Mouse (Mus musculus): ENCODE measurements around the gene Rassf2. TPM values are rescaled to one million over a fixed set of nuclear protein-coding genes. Genes with fewer than 3 reads are reported as not detected.

Rassf2 gene
- polyA plus RNA-seq, 1 experiment from 2014 or later, result 23.0 TPM

GRCm38 (mm10) chr2:132055349-132055753 lies 25.3 kb upstream of the Rassf2 start:
- 81% methylated on average over 8 of the region's 8 CpGs for whole genome bisulfite sequencing
- no peak overlapping the region for H3K9ac ChIP-seq (ENCODE audit: low read depth, low read length)
- H3K4me1 ChIP-seq (ENCODE audit: control insufficient read depth, insufficient read depth, low read length), result no peaks in the 10 kb centered on the region
- H3K27ac ChIP-seq (replicated peaks; ENCODE audit: low read depth, low read length), result no peak overlapping the region
- H3K27me3 ChIP-seq (replicated peaks; ENCODE audit: control insufficient read depth, insufficient read depth, low read length), result no peaks in the 10 kb centered on the region
- no peak overlapping the region for H3K4me3 ChIP-seq (ENCODE audit: low read depth, low read length)
- ATAC-seq (ENCODE audit: low read depth) (no peak), DNase-seq (ENCODE audit: low spot score) (no peak)
- no peak overlapping the region for H3K4me2 ChIP-seq (ENCODE audit: low read depth, low read length)
- peaks cover 47% of the 10 kb centered on the region for H3K36me3 ChIP-seq (ENCODE audit: control insufficient read depth, insufficient read depth, low read length)
- no peaks in the 10 kb centered on the region for H3K9me3 ChIP-seq (ENCODE audit: control insufficient read depth, low read length)

GRCm38 (mm10) chr2:132053824-132054223 lies 23.8 kb upstream of the Rassf2 start:
- no peak overlapping the region for H3K9ac ChIP-seq (ENCODE audit: low read depth, low read length)
- no peaks in the 10 kb centered on the region for H3K9me3 ChIP-seq (ENCODE audit: control insufficient read depth, low read length)
- H3K4me2 ChIP-seq (ENCODE audit: low read depth, low read length), result no peak overlapping the region
- H3K4me3 ChIP-seq (ENCODE audit: low read depth, low read length), result no peak overlapping the region
- no peak overlapping the region for H3K27ac ChIP-seq (replicated peaks; ENCODE audit: low read depth, low read length)
- ATAC-seq (ENCODE audit: low read depth) (no peak), DNase-seq (ENCODE audit: low spot score) (no peak)
- H3K27me3 ChIP-seq (replicated peaks; ENCODE audit: control insufficient read depth, insufficient read depth, low read length), result no peaks in the 10 kb centered on the region
- H3K4me1 ChIP-seq (ENCODE audit: control insufficient read depth, insufficient read depth, low read length), result no peaks in the 10 kb centered on the region
- whole genome bisulfite sequencing, result 87% methylated on average over 4 of the region's 4 CpGs
- peaks cover 36% of the 10 kb centered on the region for H3K36me3 ChIP-seq (ENCODE audit: control insufficient read depth, insufficient read depth, low read length)

GRCm38 (mm10) chr2:132051798-132052197 lies 21.7 kb upstream of the Rassf2 start:
- 79% methylated on average over 5 of the region's 5 CpGs for WGBS
- no peaks in the 10 kb centered on the region for H3K9me3 ChIP-seq (ENCODE audit: control insufficient read depth, low read length)
- H3K27me3 ChIP-seq (replicated peaks; ENCODE audit: control insufficient read depth, insufficient read depth, low read length), result no peaks in the 10 kb centered on the region
- no peaks in the 10 kb centered on the region for H3K4me1 ChIP-seq (ENCODE audit: control insufficient read depth, insufficient read depth, low read length)
- DNase-seq (ENCODE audit: low spot score) (no peak), ATAC-seq (ENCODE audit: low read depth) (no peak)
- peaks cover 15% of the 10 kb centered on the region for H3K36me3 ChIP-seq (ENCODE audit: control insufficient read depth, insufficient read depth, low read length)
- H3K27ac ChIP-seq (replicated peaks; ENCODE audit: low read depth, low read length), result no peak overlapping the region
- H3K4me3 ChIP-seq (ENCODE audit: low read depth, low read length), result no peak overlapping the region
- no peak overlapping the region for H3K4me2 ChIP-seq (ENCODE audit: low read depth, low read length)
- H3K9ac ChIP-seq (ENCODE audit: low read depth, low read length), result no peak overlapping the region

GRCm38 (mm10) chr2:132049921-132050320 lies 19.9 kb upstream of the Rassf2 start:
- H3K4me3 ChIP-seq (ENCODE audit: low read depth, low read length), result no peak overlapping the region
- no peaks in the 10 kb centered on the region for H3K9me3 ChIP-seq (ENCODE audit: control insufficient read depth, low read length)
- H3K4me1 ChIP-seq (ENCODE audit: control insufficient read depth, insufficient read depth, low read length), result no peaks in the 10 kb centered on the region
- 12% methylated on average over 3 of the region's 3 CpGs for WGBS
- H3K9ac ChIP-seq (ENCODE audit: low read depth, low read length), result no peak overlapping the region
- ATAC-seq (ENCODE audit: low read depth) (no peak), DNase-seq (ENCODE audit: low spot score) (no peak)
- no peak overlapping the region for H3K4me2 ChIP-seq (ENCODE audit: low read depth, low read length)
- no peaks in the 10 kb centered on the region for H3K27me3 ChIP-seq (replicated peaks; ENCODE audit: control insufficient read depth, insufficient read depth, low read length)
- H3K27ac ChIP-seq (replicated peaks; ENCODE audit: low read depth, low read length), result no peak overlapping the region
- no peaks in the 10 kb centered on the region; the same call in 1 of the 2 replicates for H3K36me3 ChIP-seq (ENCODE audit: control insufficient read depth, insufficient read depth, low read length)

GRCm38 (mm10) chr2:132049491-132049890 lies 19.4 kb upstream of the Rassf2 start:
- H3K4me3 ChIP-seq (ENCODE audit: low read depth, low read length), result no peak overlapping the region
- H3K36me3 ChIP-seq (ENCODE audit: control insufficient read depth, insufficient read depth, low read length), result no peaks in the 10 kb centered on the region; the same call in 1 of the 2 replicates
- H3K9me3 ChIP-seq (ENCODE audit: control insufficient read depth, low read length), result no peaks in the 10 kb centered on the region
- no peak overlapping the region for H3K4me2 ChIP-seq (ENCODE audit: low read depth, low read length)
- DNase-seq (ENCODE audit: low spot score), result no peak
- 54% methylated on average over 3 of the region's 3 CpGs for WGBS
- no peak overlapping the region for H3K9ac ChIP-seq (ENCODE audit: low read depth, low read length)
- no peaks in the 10 kb centered on the region for H3K4me1 ChIP-seq (ENCODE audit: control insufficient read depth, insufficient read depth, low read length)
- ATAC-seq (ENCODE audit: low read depth), result no peak
- no peak overlapping the region for H3K27ac ChIP-seq (replicated peaks; ENCODE audit: low read depth, low read length)
- no peaks in the 10 kb centered on the region for H3K27me3 ChIP-seq (replicated peaks; ENCODE audit: control insufficient read depth, insufficient read depth, low read length)

GRCm38 (mm10) chr2:132048143-132048772 lies 18.2 kb upstream of the Rassf2 start:
- Histone ChIP-seq H3K4me1 (ENCODE audit: control insufficient read depth, insufficient read depth, low read length) (peaks cover 4% of the 10 kb centered on the region), H3K9me3 (ENCODE audit: control insufficient read depth, low read length) (no peaks in the 10 kb centered on the region), H3K36me3 (ENCODE audit: control insufficient read depth, insufficient read depth, low read length) (no peaks in the 10 kb centered on the region), H3K9ac (ENCODE audit: low read depth, low read length) (no peak overlapping the region), H3K27me3 (replicated peaks; ENCODE audit: control insufficient read depth, insufficient read depth, low read length) (no peaks in the 10 kb centered on the region), H3K4me2 (ENCODE audit: low read depth, low read length) (no peak overlapping the region), H3K4me3 (ENCODE audit: low read depth, low read length) (no peak overlapping the region), H3K27ac (replicated peaks; ENCODE audit: low read depth, low read length) (no peak overlapping the region)
- ATAC-seq (ENCODE audit: low read depth) (no peak), DNase-seq (ENCODE audit: low spot score) (peak; percentile 14)
- WGBS, result 78% methylated on average over 11 of the region's 11 CpGs

- DNase-seq (ENCODE audit: low spot score) (no peak), ATAC-seq (ENCODE audit: low read depth) (no peak)
- Histone ChIP-seq H3K36me3 (ENCODE audit: control insufficient read depth, insufficient read depth, low read length) (no peaks in the 10 kb centered on the region), H3K27me3 (replicated peaks; ENCODE audit: control insufficient read depth, insufficient read depth, low read length) (no peaks in the 10 kb centered on the region), H3K9ac (ENCODE audit: low read depth, low read length) (no peak overlapping the region), H3K27ac (replicated peaks; ENCODE audit: low read depth, low read length) (no peak overlapping the region), H3K4me1 (ENCODE audit: control insufficient read depth, insufficient read depth, low read length) (peaks cover 4% of the 10 kb centered on the region), H3K4me3 (ENCODE audit: low read depth, low read length) (no peak overlapping the region), H3K9me3 (ENCODE audit: control insufficient read depth, low read length) (no peaks in the 10 kb centered on the region), H3K4me2 (ENCODE audit: low read depth, low read length) (no peak overlapping the region)
- WGBS, result 68% methylated on average over 4 of the region's 4 CpGs
Observed at GRCm38 (mm10) chr2:132047364-132047763, 17.3 kb upstream of the Rassf2 start.

- Histone ChIP-seq H3K9ac (ENCODE audit: low read depth, low read length) (no peak overlapping the region), H3K4me1 (ENCODE audit: control insufficient read depth, insufficient read depth, low read length) (peaks cover 4% of the 10 kb centered on the region), H3K27me3 (replicated peaks; ENCODE audit: control insufficient read depth, insufficient read depth, low read length) (no peaks in the 10 kb centered on the region), H3K27ac (replicated peaks; ENCODE audit: low read depth, low read length) (no peak overlapping the region), H3K36me3 (ENCODE audit: control insufficient read depth, insufficient read depth, low read length) (no peaks in the 10 kb centered on the region), H3K9me3 (ENCODE audit: control insufficient read depth, low read length) (no peaks in the 10 kb centered on the region), H3K4me3 (ENCODE audit: low read depth, low read length) (no peak overlapping the region), H3K4me2 (ENCODE audit: low read depth, low read length) (no peak overlapping the region)
- DNase-seq (ENCODE audit: low spot score) (no peak), ATAC-seq (ENCODE audit: low read depth) (no peak)
- WGBS, result 92% methylated on average over 4 of the region's 4 CpGs
Observed at GRCm38 (mm10) chr2:132046659-132047058, 16.6 kb upstream of the Rassf2 start.

All from embryonic facial prominence, embryonic 14.5 days (tissue).